15 mouse cellular contexts compared by ENCODE assay signal in genomic region chr1:127576143-127576542, GRCm38 (mm10).
DNase-seq lines count a peak whose midpoint lies in the region; ATAC-seq and TF ChIP-seq lines count a peak whose summit lies in the region.
"Had no signal": no experiment of that assay in that cellular context is flagged by ENCODE, and none has a peak within 500 bp of the region (broad histone marks: within the 10 kb centered on the region; RNA-seq: fewer than 3 reads in every experiment).

No protein-coding gene starts in this region.

- H3K27ac ChIP-seq in kidney, embryonic 16.5 days (ENCODE audit: low read length) = no peak overlapping the region
- peak overlapping the region; percentile 24; the same call in 1 of the 2 replicates for H3K27ac ChIP-seq in hindbrain, embryonic 12.5 days
- H3K27ac ChIP-seq in midbrain, embryonic 16.5 days (ENCODE audit: low read length) = 0 out of 2 replicates have a peak overlapping the region, but pooled peaks have one; percentile 12
- H3K27ac ChIP-seq in lung, postnatal 0 days (ENCODE audit: low read length) = no peak overlapping the region
- H3K27ac ChIP-seq: embryonic facial prominence, embryonic 15.5 days; limb, embryonic 12.5 days had no signal

- 0 out of 2 replicates have a peak, but pooled peaks cover 11% of the 10 kb centered on the region for H3K4me1 ChIP-seq in kidney, embryonic 16.5 days (ENCODE audit: insufficient read depth, low read length)
- H3K4me1 ChIP-seq in hindbrain, embryonic 12.5 days = peaks cover 26% of the 10 kb centered on the region
- peaks cover 14% of the 10 kb centered on the region for H3K4me1 ChIP-seq in midbrain, embryonic 16.5 days (ENCODE audit: control insufficient read depth, insufficient read depth, low read length)
- no peaks in the 10 kb centered on the region for H3K4me1 ChIP-seq in lung, postnatal 0 days (ENCODE audit: insufficient read depth, low read depth, low read length)
- H3K4me1 ChIP-seq: embryonic facial prominence, embryonic 15.5 days had no signal

- no peak for DNase-seq in kidney, adult 9 months
- DNase-seq in embryo, embryonic 9.5 days (ENCODE audit: extremely low spot score) = peak; percentile 30
- no peak for DNase-seq in frontal cortex, postnatal 36 days (ENCODE audit: low spot score in 2 of 2)
- no peak for DNase-seq in lung, postnatal 0 days (ENCODE audit: low spot score)
- DNase-seq: cerebellum, adult 9-10 months; kidney, postnatal 10 days; lung, adult 2 months; right cerebral cortex, postnatal 25 days; thymus, postnatal 25 days had no signal

- H3K9me3 ChIP-seq in kidney, embryonic 16.5 days (ENCODE audit: low read length) = no peaks in the 10 kb centered on the region
- no peaks in the 10 kb centered on the region for H3K9me3 ChIP-seq in hindbrain, embryonic 12.5 days (replicated peaks)
- no peaks in the 10 kb centered on the region for H3K9me3 ChIP-seq in midbrain, embryonic 16.5 days (replicated peaks; ENCODE audit: control insufficient read depth, low read length, poor library complexity, severe bottlenecking)
- no peaks in the 10 kb centered on the region for H3K9me3 ChIP-seq in lung, postnatal 0 days (ENCODE audit: low read length)
- H3K9me3 ChIP-seq: embryonic facial prominence, embryonic 15.5 days; limb, embryonic 12.5 days had no signal

- 0 out of 2 replicates have a peak, but pooled peaks have one; percentile 28 for ATAC-seq in kidney, embryonic 16.5 days (ENCODE audit: low FRiP score, low TSS enrichment)
- peak; percentile 17; the same call in 1 of the 2 replicates for ATAC-seq in hindbrain, embryonic 12.5 days (ENCODE audit: low FRiP score)
- peak; percentile 22; the same call in 1 of the 2 replicates for ATAC-seq in midbrain, embryonic 16.5 days
- no peak for ATAC-seq in lung, postnatal 0 days
- ATAC-seq: CD4-positive, CD25-positive, alpha-beta regulatory T cell, adult 4 months had no signal

- no peak for TF ChIP-seq CTCF in lung, postnatal 0 days (IDR thresholded peaks at IDR 0.05)

- no peak overlapping the region for H3K4me3 ChIP-seq in kidney, embryonic 16.5 days (ENCODE audit: low read length)
- H3K4me3 ChIP-seq in hindbrain, embryonic 12.5 days = no peak overlapping the region
- H3K4me3 ChIP-seq in midbrain, embryonic 16.5 days (ENCODE audit: low read depth, low read length) = no peak overlapping the region
- H3K4me3 ChIP-seq in lung, postnatal 0 days (ENCODE audit: low read depth, low read length) = no peak overlapping the region
- H3K4me3 ChIP-seq: embryonic facial prominence, embryonic 15.5 days; limb, embryonic 12.5 days had no signal

- no peak for TF ChIP-seq EP300 in lung, postnatal 0 days (IDR thresholded peaks at IDR 0.05)

- H3K36me3 ChIP-seq in kidney, embryonic 16.5 days (ENCODE audit: insufficient read depth, low read length) = no peaks in the 10 kb centered on the region
- H3K36me3 ChIP-seq in hindbrain, embryonic 12.5 days = no peaks in the 10 kb centered on the region
- H3K36me3 ChIP-seq in midbrain, embryonic 16.5 days (ENCODE audit: control insufficient read depth, insufficient read depth, low read length) = no peaks in the 10 kb centered on the region
- H3K36me3 ChIP-seq in lung, postnatal 0 days (ENCODE audit: insufficient read depth, low read length) = no peaks in the 10 kb centered on the region
- H3K36me3 ChIP-seq: embryonic facial prominence, embryonic 15.5 days; limb, embryonic 12.5 days had no signal

- WGBS in kidney, embryonic 16.5 days = 51% methylated on average over 3 of the region's 3 CpGs
- 4% methylated on average over 3 of the region's 3 CpGs for WGBS in hindbrain, embryonic 12.5 days
- 32% methylated on average over 3 of the region's 3 CpGs for WGBS in midbrain, embryonic 16.5 days
- WGBS in lung, postnatal 0 days = 45% methylated on average over 3 of the region's 3 CpGs

- no peak overlapping the region for H3K4me2 ChIP-seq in kidney, embryonic 16.5 days (replicated peaks; ENCODE audit: low read depth, low read length)
- H3K4me2 ChIP-seq in hindbrain, embryonic 12.5 days (replicated peaks) = no peak overlapping the region
- no peak overlapping the region for H3K4me2 ChIP-seq in midbrain, embryonic 16.5 days (ENCODE audit: low read length)
- no peak overlapping the region for H3K4me2 ChIP-seq in lung, postnatal 0 days (replicated peaks; ENCODE audit: low read depth, low read length)
- H3K4me2 ChIP-seq: embryonic facial prominence, embryonic 15.5 days; limb, embryonic 12.5 days had no signal

- H3K27me3 ChIP-seq in kidney, embryonic 16.5 days (ENCODE audit: insufficient read depth, low read length) = peaks cover 43% of the 10 kb centered on the region
- H3K27me3 ChIP-seq in hindbrain, embryonic 12.5 days = no peaks in the 10 kb centered on the region; the same call in 1 of the 2 replicates
- no peaks in the 10 kb centered on the region for H3K27me3 ChIP-seq in midbrain, embryonic 16.5 days (ENCODE audit: control insufficient read depth, insufficient read depth, low read depth, low read length)
- no peaks in the 10 kb centered on the region for H3K27me3 ChIP-seq in lung, postnatal 0 days (replicated peaks; ENCODE audit: insufficient read depth, low read length)
- H3K27me3 ChIP-seq: embryonic facial prominence, embryonic 15.5 days; limb, embryonic 12.5 days had no signal

- no peak overlapping the region for H3K9ac ChIP-seq in kidney, embryonic 16.5 days (replicated peaks; ENCODE audit: low read length)
- H3K9ac ChIP-seq in hindbrain, embryonic 12.5 days = no peak overlapping the region
- H3K9ac ChIP-seq in midbrain, embryonic 16.5 days (ENCODE audit: low read depth, low read length) = no peak overlapping the region
- H3K9ac ChIP-seq in lung, postnatal 0 days (replicated peaks; ENCODE audit: low read depth) = no peak overlapping the region
- H3K9ac ChIP-seq: embryonic facial prominence, embryonic 15.5 days; limb, embryonic 12.5 days had no signal

Comparison
In these comparisons a context has a peak if more than half of its experiments do, and no peak if none do; other contexts are left out.
1. H3K27ac ChIP-seq: peak in hindbrain, embryonic 12.5 days (single experiment) and midbrain, embryonic 16.5 days (single experiment); none in kidney, embryonic 16.5 days (single experiment) and lung, postnatal 0 days (single experiment).